8 mouse cellular contexts compared by ENCODE assay signal in genomic region chr5:64813361-64813760, GRCm38 (mm10). TPM values are rescaled to one million over a fixed set of nuclear protein-coding genes. Genes with fewer than 3 reads are reported as not detected.
A peak's percentile ranks its signal among the peaks of the same experiment; 100 is the strongest.
DNase-seq lines count a peak whose midpoint lies in the region.

No protein-coding gene starts in this region.

- DNase-seq in ovary, adult 18-20 months (ENCODE audit: low spot score) = peak; percentile 57
- no peak for DNase-seq in ovary, postnatal 10 days (ENCODE audit: low spot score)
- DNase-seq in cerebellum, postnatal 10 days = peak; percentile 94 to 97
- DNase-seq in frontal cortex, postnatal 25 days (ENCODE audit: low spot score in 2 of 2) = peak; percentile 60 to 83
- peak; percentile 94 for DNase-seq in hindlimb bud, embryonic 11.5 days (ENCODE audit: extremely low spot score, low read depth, low spot score)
- peak; percentile 89 to 95 for DNase-seq in left cerebral cortex, postnatal 14 days (ENCODE audit: low spot score in 2 of 2)
- DNase-seq in mesoderm, embryonic 11.5 days (ENCODE audit: low read depth, low spot score) = peak; percentile 94
- peak; percentile 91 to 96 for DNase-seq in spleen, postnatal 4 days (ENCODE audit: low spot score in 2 of 2)

- intact Hi-C loops in left cerebral cortex, postnatal 14 days (cut with DNase I) = loop anchor here (2.0 to 5.0 kb wide), 3 partner anchors 307 to 526 kb away; no protein-coding TSS in a partner anchor

RNA-seq across cellular contexts. Expression of gene Klf3, which starts 10.2 kb away (rescaled TPM):
- 10 to 100 TPM; 24.2 to 31.2 TPM for total RNA-seq in left cerebral cortex, postnatal 14 days (2021)
